Mouse (Mus musculus) hindbrain, embryonic 15.5 days (tissue): ENCODE measurements around the gene L1cam. TPM values are rescaled to one million over a fixed set of nuclear protein-coding genes. Genes with fewer than 3 reads are reported as not detected.

Source experiments
- ATAC-seq: fragments of 200-750 bp; cut with Nextera tagmentation; 2 replicates; pipeline ENCODE4 v1.8.0; 2017; ENCODE audit warnings: low read depth, moderate number of reproducible peaks, moderate TSS enrichment; ENCODE audit not compliant: low FRiP score
- H3K27ac ChIP-seq: fragments of 300-500 bp; sonication (generic); replicated peaks from 2 replicates; pipeline ENCODE4 v1.5.1; 2015; ENCODE audit warnings: mild to moderate bottlenecking, inconsistent platforms
- H3K27me3 ChIP-seq: fragments of 300-500 bp; sonication (generic); 2 replicates; pipeline ENCODE4 v1.6.1; 2015; ENCODE audit warnings: control low read depth, inconsistent platforms
- H3K36me3 ChIP-seq: fragments of 300-500 bp; sonication (generic); 2 replicates; pipeline ENCODE4 v1.6.1; 2015; ENCODE audit warnings: control low read depth, inconsistent platforms
- H3K4me1 ChIP-seq: fragments of 300-500 bp; sonication (generic); replicated peaks from 2 replicates; pipeline ENCODE4 v1.6.1; 2015; ENCODE audit warnings: control low read depth, inconsistent platforms
- H3K4me2 ChIP-seq: fragments of 300-500 bp; sonication (generic); 2 replicates; pipeline ENCODE4 v1.6.1; 2015; ENCODE audit warnings: moderate library complexity, mild to moderate bottlenecking, inconsistent platforms
- H3K4me3 ChIP-seq: fragments of 300-500 bp; sonication (generic); 2 replicates; pipeline ENCODE4 v1.5.1; 2015; ENCODE audit warnings: mild to moderate bottlenecking, inconsistent platforms
- H3K9ac ChIP-seq: fragments of 300-500 bp; sonication (generic); 2 replicates; pipeline ENCODE4 v1.6.1; 2015; ENCODE audit warnings: inconsistent platforms
- H3K9me3 ChIP-seq: fragments of 300-500 bp; sonication (generic); 2 replicates; pipeline ENCODE4 v1.6.1; 2016; ENCODE audit warnings: control low read depth, inconsistent platforms
- WGBS: fragments of 180-500 bp; shearing (Covaris S2); methylation state at CpG from one replicate; pipeline ENCODE4 v1.1.7; 2015; 5-methylcytosine and 5-hydroxymethylcytosine counted together
- polyA plus RNA-seq: library from polyadenylated mRNA; unstranded; fragments of >200 nt; fragmentation: Nextera tagmentation; extraction: Ambion mirVana; gene quantifications from 2 replicates; pipeline ENCODE4 v1.2.1, GENCODE M21; 2015

L1cam gene
- polyA plus RNA-seq, 1 experiment from 2014 or later: 126 TPM

DNA sequence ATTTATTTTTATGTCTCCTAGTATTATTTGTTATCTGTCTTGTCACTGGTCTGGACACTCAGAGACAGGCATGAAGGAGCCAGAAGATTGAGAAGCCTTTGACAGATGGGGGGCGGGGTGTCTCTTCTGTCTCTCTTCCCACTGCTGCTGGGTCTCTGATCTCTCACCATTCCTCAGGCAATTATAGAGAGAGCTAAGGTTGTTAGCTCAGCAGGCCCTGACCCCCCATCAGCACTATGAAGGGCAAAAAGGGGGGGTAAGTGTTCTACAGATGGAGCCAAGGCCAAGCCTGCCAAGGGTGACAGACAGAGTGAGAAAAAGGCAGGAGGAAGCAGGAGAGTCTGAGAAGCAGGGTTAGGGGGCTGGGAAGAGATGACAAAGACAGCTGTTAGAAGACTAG lies 23.9 kb downstream of the L1cam start:
- Histone ChIP-seq H3K9ac (no peak overlapping the region), H3K4me2 (no peak overlapping the region), H3K27me3 (no peaks in the 10 kb centered on the region), H3K36me3 (no peaks in the 10 kb centered on the region), H3K9me3 (no peaks in the 10 kb centered on the region), H3K27ac (no peak overlapping the region), H3K4me3 (no peak overlapping the region), H3K4me1 (peaks cover 12% of the 10 kb centered on the region; the same call in 1 of the 2 replicates)
- 73% methylated on average over 1 of the region's 1 CpGs for WGBS
- no peak for ATAC-seq

DNA sequence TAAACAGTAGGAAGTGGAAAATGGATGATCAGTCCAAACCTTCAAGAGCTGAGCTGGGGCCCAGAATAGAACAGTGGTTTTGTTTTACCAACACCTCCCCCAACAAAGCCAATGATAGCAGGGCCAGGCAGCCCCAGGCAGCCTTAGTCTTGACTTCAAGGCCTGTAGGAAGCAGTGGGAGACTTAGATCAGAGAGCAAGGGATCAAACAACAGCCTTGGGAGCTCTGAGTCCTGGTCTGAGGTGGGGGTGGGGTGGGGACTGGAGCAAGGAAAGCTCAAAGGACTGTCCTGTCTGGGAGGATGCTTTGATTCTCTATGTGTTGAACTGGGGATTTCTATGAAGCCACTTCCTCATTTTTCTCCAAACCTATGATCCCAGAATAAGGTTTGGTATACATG lies 24.4 kb downstream of the L1cam start:
- H3K9me3 ChIP-seq: no peaks in the 10 kb centered on the region
- H3K4me3 ChIP-seq: no peak overlapping the region
- H3K36me3 ChIP-seq: no peaks in the 10 kb centered on the region
- H3K4me2 ChIP-seq: no peak overlapping the region
- H3K27ac ChIP-seq: no peak overlapping the region
- no peak overlapping the region for H3K9ac ChIP-seq
- peaks cover 8% of the 10 kb centered on the region; the same call in 1 of the 2 replicates for H3K4me1 ChIP-seq
- ATAC-seq: no peak
- H3K27me3 ChIP-seq: no peaks in the 10 kb centered on the region

DNA sequence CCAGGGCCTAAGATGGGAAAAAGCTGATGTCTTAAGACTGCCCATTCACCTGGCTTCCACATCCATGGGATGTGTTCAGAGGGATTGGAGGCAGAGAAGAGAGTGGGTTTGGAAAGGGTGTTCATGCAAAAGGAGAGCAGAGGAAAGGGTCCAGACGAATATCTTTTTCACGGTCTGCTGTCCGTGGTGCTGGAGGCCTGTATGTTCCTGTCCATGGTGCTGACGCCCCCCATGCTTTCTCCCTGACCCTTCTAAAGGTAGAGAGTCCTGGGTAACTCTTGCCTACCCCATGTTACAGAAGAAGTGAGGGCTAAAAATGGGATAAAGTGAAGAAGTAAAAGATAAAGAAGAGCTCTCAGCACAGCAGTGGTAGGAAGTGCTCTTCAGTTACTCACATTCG lies 26.6 kb downstream of the L1cam start:
- H3K4me2 ChIP-seq: no peak overlapping the region
- ATAC-seq: no peak
- H3K9me3 ChIP-seq: no peaks in the 10 kb centered on the region
- H3K27me3 ChIP-seq: no peaks in the 10 kb centered on the region
- H3K36me3 ChIP-seq: no peaks in the 10 kb centered on the region
- WGBS: 24% methylated on average over 5 of the region's 5 CpGs
- peaks cover 11% of the 10 kb centered on the region for H3K4me1 ChIP-seq
- H3K27ac ChIP-seq: no peak overlapping the region
- H3K9ac ChIP-seq: no peak overlapping the region
- no peak overlapping the region for H3K4me3 ChIP-seq

- Histone ChIP-seq H3K4me3 (no peak overlapping the region), H3K9me3 (no peaks in the 10 kb centered on the region), H3K4me2 (no peak overlapping the region), H3K9ac (no peak overlapping the region), H3K4me1 (peaks cover 11% of the 10 kb centered on the region), H3K36me3 (no peaks in the 10 kb centered on the region), H3K27ac (no peak overlapping the region), H3K27me3 (no peaks in the 10 kb centered on the region)
- 0 out of 2 replicates have a peak, but pooled peaks have one; percentile 10 for ATAC-seq
- WGBS: 61% methylated on average over 1 of the region's 1 CpGs
Observed at GRCm38 (mm10) chrX:73867852-73868251, 28.1 kb downstream of the L1cam start.

DNA sequence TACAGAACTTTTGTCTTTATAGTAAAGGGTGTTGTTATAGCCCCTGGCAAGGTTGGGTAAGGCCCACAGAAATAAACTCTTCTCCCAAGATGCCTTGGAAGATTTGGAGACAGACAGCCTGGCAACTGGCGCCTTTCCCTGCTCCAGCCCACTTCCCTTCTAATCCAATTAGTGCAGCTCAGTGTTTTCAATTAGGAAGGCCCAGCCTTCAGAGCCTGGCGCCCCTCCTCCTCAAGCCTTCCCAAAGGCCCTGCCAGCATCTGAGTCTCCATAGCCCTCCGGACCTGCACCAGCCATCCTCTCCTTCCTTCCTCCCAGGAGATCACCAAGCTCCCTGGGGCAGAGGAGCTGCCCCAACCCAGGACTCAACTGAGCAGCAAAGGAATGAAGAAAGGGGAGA lies 28.6 kb downstream of the L1cam start:
- no peak overlapping the region for H3K4me2 ChIP-seq
- no peaks in the 10 kb centered on the region for H3K9me3 ChIP-seq
- peaks cover 11% of the 10 kb centered on the region for H3K4me1 ChIP-seq
- no peaks in the 10 kb centered on the region for H3K27me3 ChIP-seq
- H3K36me3 ChIP-seq: no peaks in the 10 kb centered on the region; the same call in 1 of the 2 replicates
- 30% methylated on average over 3 of the region's 3 CpGs for WGBS
- 0 out of 2 replicates have a peak overlapping the region, but pooled peaks have one; percentile 34 for H3K27ac ChIP-seq
- no peak for ATAC-seq
- H3K9ac ChIP-seq: no peak overlapping the region
- no peak overlapping the region for H3K4me3 ChIP-seq

- Histone ChIP-seq H3K27ac (no peak overlapping the region), H3K9ac (no peak overlapping the region), H3K27me3 (no peaks in the 10 kb centered on the region), H3K36me3 (no peaks in the 10 kb centered on the region; the same call in 1 of the 2 replicates), H3K4me1 (peaks cover 11% of the 10 kb centered on the region), H3K4me2 (no peak overlapping the region), H3K4me3 (no peak overlapping the region), H3K9me3 (no peaks in the 10 kb centered on the region)
- WGBS: 40% methylated on average over 3 of the region's 3 CpGs
- ATAC-seq: peak; percentile 77
Observed at GRCm38 (mm10) chrX:73864692-73865091, 31.2 kb downstream of the L1cam start.

DNA sequence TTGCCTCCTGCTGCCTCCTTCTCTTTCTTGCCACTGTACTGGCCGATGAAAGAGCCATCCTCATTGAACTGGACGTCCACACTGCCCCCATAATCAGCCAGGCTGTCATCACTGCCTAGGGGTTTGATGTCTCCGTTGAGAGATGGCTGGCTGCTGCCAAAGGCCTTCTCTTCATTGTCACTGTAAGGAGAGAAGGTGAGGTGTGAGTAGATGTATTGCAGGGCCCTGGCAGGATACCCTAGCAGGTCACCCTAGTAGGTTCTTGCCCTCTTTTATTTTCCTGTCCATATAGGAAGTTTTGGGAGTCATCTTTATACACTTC lies 40.9 kb downstream of the L1cam start:
- Histone ChIP-seq H3K9ac (no peak overlapping the region), H3K36me3 (peaks cover 9% of the 10 kb centered on the region; the same call in 1 of the 2 replicates), H3K27me3 (no peaks in the 10 kb centered on the region), H3K4me1 (no peaks in the 10 kb centered on the region), H3K4me2 (no peak overlapping the region), H3K4me3 (no peak overlapping the region), H3K9me3 (no peaks in the 10 kb centered on the region), H3K27ac (no peak overlapping the region)
- no peak for ATAC-seq
- WGBS: 83% methylated on average over 3 of the region's 3 CpGs

GRCm38 (mm10) chrX:73854326-73855086 lies 41.4 kb downstream of the L1cam start:
- no peak overlapping the region for H3K27ac ChIP-seq
- 84% methylated on average over 8 of the region's 9 CpGs for WGBS
- ATAC-seq: 0 out of 2 replicates have a peak, but pooled peaks have one; percentile 33
- H3K9ac ChIP-seq: no peak overlapping the region
- no peak overlapping the region for H3K4me3 ChIP-seq
- H3K4me2 ChIP-seq: no peak overlapping the region
- no peaks in the 10 kb centered on the region for H3K27me3 ChIP-seq
- H3K36me3 ChIP-seq: peaks cover 9% of the 10 kb centered on the region; the same call in 1 of the 2 replicates
- H3K4me1 ChIP-seq: no peaks in the 10 kb centered on the region
- no peaks in the 10 kb centered on the region for H3K9me3 ChIP-seq

DNA sequence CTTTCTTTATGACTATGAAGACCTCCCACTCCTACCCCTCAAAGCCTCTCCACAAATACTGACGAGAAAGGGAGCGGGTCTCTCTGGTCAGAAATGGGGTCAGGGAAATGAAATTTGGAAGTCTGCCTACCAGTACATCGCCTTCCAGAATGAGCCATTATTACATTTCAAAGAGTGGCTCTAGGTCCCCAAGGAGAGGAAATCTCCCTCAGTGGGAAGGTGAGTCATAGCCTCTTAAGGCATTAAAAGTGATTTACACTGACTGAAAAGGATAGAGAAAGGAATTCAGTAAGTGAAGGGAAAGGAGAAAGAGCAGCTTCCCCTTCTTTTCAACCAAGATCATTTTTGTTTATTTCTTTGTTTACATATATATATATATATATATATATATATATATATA lies 59.2 kb downstream of the L1cam start:
- no peak overlapping the region for H3K4me2 ChIP-seq
- H3K4me3 ChIP-seq: no peak overlapping the region
- H3K9ac ChIP-seq: no peak overlapping the region
- no peak for ATAC-seq
- H3K27me3 ChIP-seq: no peaks in the 10 kb centered on the region
- no peak overlapping the region for H3K27ac ChIP-seq
- H3K4me1 ChIP-seq: no peaks in the 10 kb centered on the region
- H3K36me3 ChIP-seq: no peaks in the 10 kb centered on the region
- no peaks in the 10 kb centered on the region for H3K9me3 ChIP-seq
- 87% methylated on average over 3 of the region's 3 CpGs for WGBS

- Histone ChIP-seq H3K36me3 (no peaks in the 10 kb centered on the region), H3K4me2 (no peak overlapping the region), H3K4me3 (no peak overlapping the region), H3K9ac (no peak overlapping the region), H3K9me3 (no peaks in the 10 kb centered on the region), H3K27ac (no peak overlapping the region), H3K27me3 (no peaks in the 10 kb centered on the region), H3K4me1 (no peaks in the 10 kb centered on the region)
- 90% methylated on average over 1 of the region's 1 CpGs for WGBS
- no peak for ATAC-seq
Observed at GRCm38 (mm10) chrX:73835731-73836130, 60.2 kb downstream of the L1cam start.

- H3K4me1 ChIP-seq: peaks cover 17% of the 10 kb centered on the region; the same call in 1 of the 2 replicates
- H3K27ac ChIP-seq: peak within 1 kb of the TSS; percentile 93
- 16% methylated on average over 58 of the region's 84 CpGs for WGBS
- H3K9me3 ChIP-seq: no peaks in the 10 kb centered on the region
- H3K27me3 ChIP-seq: no peaks in the 10 kb centered on the region
- H3K4me3 ChIP-seq: peak within 1 kb of the TSS; percentile 69
- ATAC-seq: peak; percentile 89
- peak within 1 kb of the TSS; percentile 69 for H3K4me2 ChIP-seq
- no peaks in the 10 kb centered on the region for H3K36me3 ChIP-seq
- H3K9ac ChIP-seq: peak within 1 kb of the TSS; percentile 69
Observed at GRCm38 (mm10) chrX:73824185-73825151, 71.4 kb downstream of the L1cam start, which contains the start of gene Pdzd4. Gene Pdzd4 (minus strand): TSS chrX:73824969.

- WGBS: 33% methylated on average over 17 of the region's 17 CpGs
- no peaks in the 10 kb centered on the region for H3K27me3 ChIP-seq
- H3K4me3 ChIP-seq: peak overlapping the region; percentile 69
- no peaks in the 10 kb centered on the region for H3K36me3 ChIP-seq
- peaks cover 17% of the 10 kb centered on the region; the same call in 1 of the 2 replicates for H3K4me1 ChIP-seq
- ATAC-seq: peak; percentile 40
- H3K9ac ChIP-seq: peak overlapping the region; percentile 69
- H3K9me3 ChIP-seq: no peaks in the 10 kb centered on the region
- H3K27ac ChIP-seq: peak overlapping the region; percentile 93; the same call in 1 of the 2 replicates
- H3K4me2 ChIP-seq: peak overlapping the region; percentile 69
Observed at GRCm38 (mm10) chrX:73823747-73824146, 72.2 kb downstream of the L1cam start.
